Mouse (Mus musculus) forelimb bud, embryonic 11.5 days (tissue): Measurements from ENCODE around the gene Fkrp.
A peak's percentile ranks its signal among the peaks of the same experiment; 100 is the strongest.

Experiments used
- DNase-seq: peaks from one replicate; pipeline ENCODE4 v3.0.0-alpha.2; 2012; ENCODE audit warnings: low read depth, low spot score

Fkrp gene

GRCm38 (mm10) chr7:16816475-16817122, at the start of gene Fkrp:
Gene Fkrp, minus strand, starts transcription at chr7:16816732.
- no peak for DNase-seq

GRCm38 (mm10) chr7:16859902-16860651, 43.5 kb upstream of the Fkrp start:
- peak; percentile 74 for DNase-seq

- no peak for DNase-seq
These were observed 41.8 kb upstream of the Fkrp start for GRCm38 (mm10) chr7:16858336-16858735.

- no peak for DNase-seq
These were observed 36.8 kb upstream of the Fkrp start for GRCm38 (mm10) chr7:16853302-16853831.

GRCm38 (mm10) chr7:16851636-16852035, 35.1 kb upstream of the Fkrp start:
- DNase-seq: no peak

GRCm38 (mm10) chr7:16848579-16848978, 32.0 kb upstream of the Fkrp start:
- peak; percentile 36 for DNase-seq

GRCm38 (mm10) chr7:16847507-16847906, 31.0 kb upstream of the Fkrp start:
- no peak for DNase-seq

- DNase-seq: no peak
These were observed 30.2 kb upstream of the Fkrp start for GRCm38 (mm10) chr7:16846775-16847174.

- DNase-seq: no peak
These were observed 29.3 kb upstream of the Fkrp start for GRCm38 (mm10) chr7:16845820-16846167.

GRCm38 (mm10) chr7:16845072-16845819, 28.7 kb upstream of the Fkrp start:
- DNase-seq: no peak

- no peak for DNase-seq
These were observed 28.2 kb upstream of the Fkrp start for GRCm38 (mm10) chr7:16844696-16845071.

- peak; percentile 24 for DNase-seq
These were observed 27.1 kb upstream of the Fkrp start for GRCm38 (mm10) chr7:16843441-16844171.

GRCm38 (mm10) chr7:16842645-16843063, 26.1 kb upstream of the Fkrp start, which contains the start of gene Prkd2:
Gene Prkd2, plus strand, starts transcription at chr7:16842902.
- DNase-seq: peak; percentile 86

- DNase-seq: no peak
These were observed 25.3 kb upstream of the Fkrp start for GRCm38 (mm10) chr7:16841561-16842560.

GRCm38 (mm10) chr7:16841078-16841477, 24.5 kb upstream of the Fkrp start:
- DNase-seq: no peak

- no peak for DNase-seq
These were observed 23.6 kb upstream of the Fkrp start for GRCm38 (mm10) chr7:16840109-16840491.

- no peak for DNase-seq
These were observed 23.0 kb upstream of the Fkrp start for GRCm38 (mm10) chr7:16839427-16840108.

- no peak for DNase-seq
These were observed 22.4 kb upstream of the Fkrp start for GRCm38 (mm10) chr7:16838804-16839426.
